Mouse (Mus musculus): ENCODE results near the gene Glyctk.
"Not testable (repeated sequence)": the region's sequence is repeated elsewhere in the genome, so short reads cannot be mapped to it uniquely, and the experiment has no call there.

The Glyctk gene

DNA sequence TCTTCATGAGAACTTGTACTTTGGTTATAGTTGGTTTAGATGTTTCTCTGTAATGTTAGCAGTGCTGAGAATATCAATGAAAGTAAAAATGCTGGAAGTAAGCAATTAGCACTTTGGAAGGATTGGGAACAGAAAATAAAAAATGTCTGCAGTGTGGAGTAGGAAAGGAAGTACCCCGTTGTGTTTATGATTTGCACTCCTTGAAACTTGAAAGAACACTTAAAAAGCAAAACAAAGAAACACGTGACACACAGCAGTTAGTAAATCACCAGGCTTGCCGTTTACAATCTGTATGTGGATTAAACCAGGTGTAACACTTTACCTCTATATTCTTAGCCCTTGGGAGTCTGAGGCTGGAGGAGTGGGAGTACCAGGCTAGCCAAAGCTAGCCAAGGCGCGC is 18.8 kb upstream of the Glyctk start:
- DNase-seq (ENCODE audit: low read depth) = no peak

DNA sequence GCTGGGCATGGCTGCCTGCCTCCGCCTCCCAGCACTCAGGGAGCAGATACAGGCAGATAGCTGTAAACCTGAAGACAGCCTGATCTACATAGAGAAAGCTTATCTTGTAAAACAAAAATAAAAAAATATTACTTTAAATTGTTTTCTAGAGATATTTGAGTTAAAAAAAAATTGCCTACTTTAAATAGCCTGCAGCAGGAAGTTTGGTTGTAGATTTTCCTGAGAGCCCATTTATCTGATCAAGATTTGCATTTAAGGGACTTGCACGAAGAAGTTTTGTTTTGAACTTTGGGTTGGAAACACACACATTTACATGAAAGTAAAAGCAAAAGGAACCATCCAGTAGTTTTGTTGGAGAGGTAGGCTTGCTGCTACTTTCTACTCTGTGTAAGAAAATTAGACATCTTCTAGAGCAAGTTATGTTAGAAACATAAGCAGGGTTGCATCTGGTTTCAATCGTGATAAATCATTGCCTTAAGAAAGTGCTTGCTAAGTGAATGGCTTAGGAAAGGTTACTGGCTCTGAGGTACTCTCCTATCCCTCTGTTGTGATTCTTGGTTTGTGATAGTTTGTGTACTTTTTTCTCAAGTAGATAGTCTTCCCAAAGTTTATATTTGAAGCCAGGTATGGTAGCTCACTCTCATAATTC is 17.7 kb upstream of the Glyctk start:
- no peak for DNase-seq (ENCODE audit: low read depth)

DNA sequence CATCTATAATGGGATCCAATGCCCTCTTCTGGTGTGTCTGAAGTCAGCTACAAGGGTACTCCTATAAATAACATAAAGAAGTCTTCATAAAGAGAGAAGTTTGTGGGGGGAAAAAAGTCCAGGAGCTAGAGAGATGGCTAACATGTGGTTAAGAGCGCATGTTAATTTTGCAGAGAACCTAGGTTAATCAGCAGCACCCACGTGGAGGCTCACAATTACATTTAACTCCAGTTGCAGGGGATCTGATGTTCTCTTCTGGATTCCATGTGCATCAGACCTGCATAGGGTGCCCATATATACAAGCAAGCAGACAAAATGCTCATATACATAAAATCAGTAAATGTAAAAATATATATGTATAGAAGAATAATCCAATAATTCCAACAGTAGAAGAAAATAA is 15.4 kb upstream of the Glyctk start:
- no peak for DNase-seq (ENCODE audit: low read depth)

DNA sequence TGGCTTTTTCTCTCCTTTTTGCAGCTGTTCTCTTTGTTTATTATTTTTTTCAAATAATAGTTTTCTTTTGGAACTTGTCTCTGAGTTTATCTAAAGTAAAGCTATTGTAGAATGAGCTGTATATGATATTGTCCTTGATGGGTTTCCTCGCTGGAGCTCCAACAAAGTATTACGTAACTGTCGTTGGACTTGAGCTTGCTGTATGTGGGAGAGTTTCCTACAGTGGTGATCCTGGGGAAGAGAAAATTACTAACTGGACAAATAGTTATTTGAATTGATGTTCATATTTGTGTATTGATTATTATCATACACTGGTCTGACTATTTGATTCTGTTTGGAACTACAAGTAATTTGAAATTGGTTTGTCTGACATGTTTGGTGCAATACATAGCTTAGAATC is 14.6 kb upstream of the Glyctk start:
- DNase-seq (ENCODE audit: low read depth) = no peak

DNA sequence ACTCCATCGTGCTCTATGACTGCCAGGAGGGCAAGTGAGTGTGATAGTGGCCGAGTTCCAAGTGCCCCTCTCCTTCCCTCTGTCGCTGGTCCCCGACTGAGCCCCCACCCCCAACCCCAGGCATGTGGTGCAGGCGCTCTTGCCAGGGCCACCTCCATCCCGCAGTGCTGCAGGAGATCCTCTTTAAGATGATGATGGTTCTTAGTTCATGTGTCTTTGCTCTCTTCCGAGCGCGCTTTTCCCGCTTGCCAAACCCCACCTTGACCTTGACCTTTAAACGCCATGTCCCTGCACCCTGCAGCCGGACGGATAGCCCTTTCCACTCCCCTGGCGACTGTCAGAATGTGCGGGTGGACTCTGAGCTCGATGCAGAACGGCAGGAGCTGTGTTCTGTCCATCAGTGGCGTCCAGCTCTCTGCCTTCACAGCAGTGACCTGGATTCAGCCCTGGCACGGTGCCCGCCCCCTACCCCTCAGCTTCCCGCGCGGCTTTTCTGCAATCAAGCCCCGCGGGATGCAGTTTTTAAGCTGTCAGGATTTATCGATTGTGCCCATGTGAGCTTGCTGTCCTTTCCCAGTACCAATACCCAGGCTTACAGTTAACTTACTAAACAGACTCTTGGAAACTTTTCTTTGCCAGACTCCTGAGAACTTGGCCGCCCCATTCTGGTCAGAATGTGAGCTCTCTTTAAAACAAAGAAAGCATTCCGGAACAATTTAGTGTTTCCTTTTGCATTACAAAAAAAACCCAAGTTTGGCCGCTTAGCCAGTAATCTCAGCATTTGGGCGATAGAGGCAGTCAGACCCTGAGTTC is 13.6 kb upstream of the Glyctk start:
- DNase-seq (ENCODE audit: low read depth) = no peak

DNA sequence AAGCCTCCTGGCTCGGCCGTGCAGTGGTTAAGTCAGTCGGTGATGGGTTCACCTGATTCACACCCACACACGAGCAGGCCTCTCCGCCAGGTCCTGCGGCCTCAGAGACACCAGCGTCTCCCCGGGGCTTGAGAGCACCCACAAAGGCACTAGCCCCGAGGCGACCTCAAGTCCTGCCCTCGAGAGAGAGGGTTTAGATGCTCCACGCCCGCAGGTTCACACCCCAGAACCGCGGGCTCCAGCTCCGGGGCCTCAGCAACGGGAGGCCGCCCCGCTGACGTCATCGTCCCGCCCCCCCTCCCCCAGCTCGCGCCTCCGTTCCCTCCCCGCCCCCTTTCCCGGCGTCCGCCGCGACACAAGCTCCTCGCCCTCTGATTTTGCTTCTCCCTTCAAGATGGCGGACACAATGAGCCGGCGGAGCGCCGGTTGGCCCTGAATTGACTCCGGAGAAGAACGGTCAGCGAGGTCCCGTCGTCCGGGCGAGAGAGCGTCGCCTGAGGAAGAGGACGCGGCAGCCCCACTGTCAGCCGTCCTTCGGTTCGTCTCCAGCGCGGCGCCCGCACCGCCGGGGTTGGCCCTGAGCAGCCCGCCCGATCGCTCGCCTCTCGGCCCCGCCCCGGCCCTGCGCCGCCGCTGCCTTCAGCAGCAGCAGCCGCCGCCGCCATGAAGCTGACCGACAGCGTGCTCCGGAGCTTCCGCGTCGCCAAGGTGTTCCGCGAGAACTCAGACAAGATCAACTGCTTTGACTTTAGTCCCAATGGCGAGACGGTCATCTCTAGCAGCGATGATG is 12.8 kb upstream of the Glyctk start, which contains the start of gene Wdr82:
Gene Wdr82 (plus strand): TSS at position 373 of the 790 bp plus-strand sequence.
- DNase-seq (ENCODE audit: low read depth) = peak; percentile 61

DNA sequence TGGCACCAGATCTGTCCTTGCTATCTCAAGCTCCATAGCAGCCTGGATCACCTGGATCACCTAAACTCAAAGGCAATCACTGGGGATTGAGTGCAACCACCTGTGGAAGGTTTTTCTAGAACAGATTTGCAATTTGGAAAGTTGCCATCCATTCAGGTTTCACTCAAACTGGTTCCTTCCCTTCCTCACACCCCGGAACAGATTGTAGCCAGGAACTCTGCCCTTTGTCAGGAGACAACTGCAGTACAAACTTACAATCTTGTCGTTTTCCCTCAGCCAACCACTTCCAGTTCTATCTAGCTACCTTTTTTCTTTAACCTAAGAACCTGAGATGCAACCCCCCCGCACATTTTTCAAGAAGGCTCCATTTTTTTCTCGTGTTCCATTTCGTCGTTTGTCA is 12.0 kb upstream of the Glyctk start:
- no peak for DNase-seq (ENCODE audit: low read depth)

DNA sequence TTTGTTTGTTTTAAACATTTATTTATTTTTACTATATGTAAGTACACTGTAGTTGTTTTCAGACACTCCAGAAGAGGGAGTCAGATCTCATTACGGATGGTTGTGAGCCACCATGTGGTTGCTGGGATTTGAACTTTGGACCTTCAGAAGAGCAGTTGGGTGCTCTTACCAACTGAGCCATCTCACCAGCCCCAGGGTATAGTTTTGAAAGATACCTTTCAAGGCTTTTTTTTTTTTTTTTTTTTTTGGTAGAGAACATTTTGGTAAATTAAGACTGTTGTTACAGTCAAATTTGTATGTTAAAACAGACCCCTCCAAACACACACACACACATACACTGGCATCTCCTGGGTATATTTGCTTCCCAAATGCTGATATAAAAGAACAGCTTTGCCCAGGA is 11.1 kb upstream of the Glyctk start:
- DNase-seq (ENCODE audit: low read depth) = not testable (repeated sequence)

DNA sequence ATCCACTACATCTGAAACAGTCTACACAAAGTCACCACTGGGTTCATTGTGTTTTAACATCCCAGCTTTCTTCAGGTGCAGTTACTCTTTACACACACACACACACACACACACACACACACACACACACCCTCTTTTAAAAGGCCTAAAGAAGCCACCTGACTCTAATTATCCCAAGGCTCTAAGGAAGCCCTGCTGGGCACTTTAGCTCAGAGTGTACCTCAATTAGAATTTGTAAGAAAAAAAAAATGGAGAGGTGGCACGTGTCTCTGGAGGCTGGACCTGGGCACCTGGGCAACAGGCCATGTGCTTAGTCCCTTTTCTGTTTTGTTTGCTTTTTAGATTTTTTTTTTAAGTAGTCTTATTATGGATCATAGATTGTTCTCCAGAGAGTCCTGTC is 9.8 kb upstream of the Glyctk start:
- no peak for DNase-seq (ENCODE audit: low read depth)

DNA sequence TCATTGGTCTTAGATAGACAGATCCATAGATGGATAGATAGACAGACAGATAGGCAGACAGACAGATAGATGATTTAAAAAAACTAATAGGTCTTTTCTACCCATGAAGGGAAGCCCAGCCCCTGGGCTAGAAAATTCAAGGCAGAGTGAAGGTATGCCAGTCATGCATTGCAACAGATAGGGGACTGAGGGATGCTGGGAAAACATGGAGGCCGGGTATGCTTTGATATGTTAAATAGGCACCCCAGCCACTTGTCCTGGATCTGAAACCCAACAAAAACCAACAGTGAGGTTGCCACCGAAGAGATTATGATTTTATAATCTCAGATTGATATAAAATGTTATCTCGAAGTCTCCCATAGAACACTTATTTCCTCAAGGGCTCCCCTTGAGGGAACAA is 9.3 kb upstream of the Glyctk start:
- DNase-seq (ENCODE audit: low read depth) = no peak

DNA sequence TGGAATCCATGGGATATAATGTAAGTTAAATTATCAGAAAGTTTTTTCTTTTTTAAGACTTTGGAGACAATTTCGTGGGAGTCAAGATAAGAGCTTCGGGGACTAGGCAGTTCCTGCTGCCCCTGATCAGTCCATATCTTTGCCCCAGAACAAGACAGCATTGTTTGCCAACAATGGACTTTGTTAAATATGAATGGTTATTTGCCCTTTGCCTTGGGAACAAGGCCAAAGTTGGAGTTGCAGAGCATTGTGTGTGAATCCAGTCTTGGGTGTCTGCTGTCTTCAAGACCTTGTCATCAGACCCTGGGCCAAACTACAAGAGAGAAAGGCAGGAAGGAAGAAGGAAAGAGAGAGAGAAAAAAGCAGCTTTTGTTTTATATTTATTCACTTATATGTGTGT is 8.8 kb upstream of the Glyctk start:
- DNase-seq (ENCODE audit: low read depth) = no peak

DNA sequence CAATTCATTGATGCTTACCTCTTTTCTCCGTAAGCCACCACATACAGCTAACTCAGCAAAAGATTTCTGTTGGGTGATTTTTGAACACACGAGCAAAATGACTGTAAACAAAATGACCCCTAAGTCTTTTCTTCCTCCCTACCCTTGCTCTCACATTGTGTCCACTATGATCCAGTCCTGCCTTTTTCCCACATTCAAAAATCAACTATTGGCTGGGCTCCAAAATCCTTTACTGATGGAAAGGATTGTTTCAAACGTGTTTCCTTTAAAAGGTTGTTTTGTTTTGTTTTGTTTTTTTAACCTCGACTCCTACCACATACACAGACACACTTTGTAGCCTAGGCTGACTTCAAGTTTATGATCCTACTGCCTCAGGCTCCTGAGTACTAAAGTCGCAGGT is 2.5 kb upstream of the Glyctk start:
- DNase-seq (ENCODE audit: low read depth) = no peak

DNA sequence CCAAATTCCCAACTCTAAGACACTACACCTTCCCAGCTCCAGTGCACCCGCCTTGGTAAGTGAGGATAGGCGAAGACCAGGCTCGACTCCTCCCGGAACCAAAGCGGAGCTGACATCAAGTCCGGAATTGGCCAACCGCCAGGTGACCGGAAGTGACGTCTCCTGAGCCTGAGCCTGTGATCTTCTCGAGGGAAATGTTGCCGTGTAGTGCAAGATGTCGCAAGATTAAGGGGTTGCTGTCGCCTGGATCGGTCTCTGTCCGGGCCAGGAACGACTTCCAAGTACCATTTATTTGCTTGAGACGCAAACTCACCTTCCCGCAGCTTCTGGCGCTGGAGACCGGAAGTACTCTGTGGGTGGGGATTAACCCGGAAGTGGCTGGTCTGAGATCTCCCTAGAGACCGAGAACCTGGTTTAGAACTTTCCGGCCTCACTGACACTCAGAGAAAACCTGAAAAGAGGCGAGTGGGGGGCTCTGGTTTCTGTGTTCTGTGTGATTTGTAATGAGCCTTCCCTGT is 1.9 kb upstream of the Glyctk start:
- DNase-seq (ENCODE audit: low read depth) = peak; percentile 86

DNA sequence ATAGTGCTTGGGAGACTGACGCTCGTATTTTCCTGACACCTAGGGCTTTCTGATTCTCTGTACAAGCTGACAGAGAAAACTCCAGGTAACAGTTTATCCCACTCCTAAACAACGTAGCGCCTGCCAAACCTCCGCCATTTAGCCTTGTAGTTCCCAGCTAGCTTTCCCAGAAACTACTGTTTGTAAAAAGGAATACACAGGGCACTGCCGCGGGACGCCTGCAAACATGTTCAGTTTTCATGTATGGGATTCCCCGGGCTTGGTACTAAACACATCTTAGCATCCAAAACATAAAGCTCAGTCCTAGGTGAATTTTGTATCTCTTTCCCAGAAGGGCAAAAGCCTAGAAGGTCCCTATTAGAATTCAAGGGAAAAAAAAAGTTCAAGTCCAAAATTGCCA is 1.3 kb upstream of the Glyctk start:
- DNase-seq (ENCODE audit: low read depth) = no peak

DNA sequence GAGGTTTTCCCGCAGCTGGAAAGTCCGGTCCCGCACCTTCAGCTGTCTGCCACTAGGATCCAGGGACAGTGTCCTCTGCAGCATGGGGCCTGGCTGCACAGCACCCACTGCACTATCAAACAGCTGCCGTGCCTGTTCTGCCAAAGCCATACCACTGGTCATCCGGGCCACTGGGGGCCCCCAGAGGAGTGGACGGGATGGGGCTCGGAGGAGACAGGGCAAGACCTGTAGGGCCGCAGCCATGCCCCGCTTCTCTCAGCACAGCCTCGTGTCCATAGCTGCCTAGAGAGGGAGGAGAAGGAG is 364 bp downstream of the Glyctk start:
- no peak for DNase-seq (ENCODE audit: low read depth)

DNA sequence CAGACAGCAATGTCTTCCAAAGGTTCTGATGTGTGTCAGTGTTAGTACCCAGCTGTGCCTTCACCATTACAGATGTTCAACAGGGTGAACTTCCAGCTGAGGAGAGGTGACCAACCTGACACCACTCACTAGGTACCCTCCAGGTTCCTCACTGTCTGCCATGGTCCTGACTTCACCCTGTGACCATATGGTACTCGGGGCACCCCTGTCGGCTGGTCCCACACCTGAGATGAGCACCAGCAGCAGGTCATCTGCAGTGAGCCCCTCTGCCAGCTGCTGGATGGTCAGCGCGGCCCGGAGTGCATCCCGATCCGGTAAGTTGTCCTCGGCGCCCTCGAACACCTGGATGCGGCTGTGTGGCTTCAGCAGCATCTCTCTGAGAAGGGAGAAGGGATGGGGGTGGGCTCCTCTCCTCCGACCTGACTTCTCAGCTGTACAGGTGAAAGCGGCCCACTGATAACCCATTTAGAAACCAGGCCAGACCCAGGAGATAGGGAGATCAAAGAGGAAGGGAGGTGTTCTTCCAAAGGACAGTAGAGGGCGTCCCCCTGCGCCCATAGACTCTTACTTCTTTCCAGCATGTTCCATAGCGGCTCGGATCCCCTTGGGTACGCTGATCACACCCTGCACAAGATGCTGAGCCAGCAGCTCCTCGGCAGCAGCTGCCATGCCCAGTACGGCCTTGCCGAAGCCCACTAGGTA is 866 bp downstream of the Glyctk start:
- no peak for DNase-seq (ENCODE audit: low read depth)

DNA sequence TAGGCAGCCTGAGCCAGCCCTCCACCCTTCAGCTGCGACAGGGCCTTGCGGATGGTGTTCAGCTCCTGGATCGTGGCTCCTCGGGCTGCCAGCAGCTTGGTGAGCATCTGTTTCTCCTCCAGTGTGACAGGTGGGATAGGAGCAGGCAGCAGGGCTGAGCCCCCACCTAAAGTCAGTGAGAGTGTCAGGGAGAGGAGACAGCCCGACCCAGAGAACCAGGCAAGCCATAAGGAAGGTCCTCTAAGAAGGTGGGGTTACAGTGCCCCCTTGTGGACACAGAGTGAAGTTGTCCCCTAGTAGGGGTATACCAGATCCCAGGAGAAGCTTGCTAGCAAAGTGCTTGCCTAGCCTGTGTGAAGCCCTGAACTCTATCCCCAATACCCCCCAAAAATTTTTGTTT is 1.5 kb downstream of the Glyctk start:
- DNase-seq (ENCODE audit: low read depth) = no peak

DNA sequence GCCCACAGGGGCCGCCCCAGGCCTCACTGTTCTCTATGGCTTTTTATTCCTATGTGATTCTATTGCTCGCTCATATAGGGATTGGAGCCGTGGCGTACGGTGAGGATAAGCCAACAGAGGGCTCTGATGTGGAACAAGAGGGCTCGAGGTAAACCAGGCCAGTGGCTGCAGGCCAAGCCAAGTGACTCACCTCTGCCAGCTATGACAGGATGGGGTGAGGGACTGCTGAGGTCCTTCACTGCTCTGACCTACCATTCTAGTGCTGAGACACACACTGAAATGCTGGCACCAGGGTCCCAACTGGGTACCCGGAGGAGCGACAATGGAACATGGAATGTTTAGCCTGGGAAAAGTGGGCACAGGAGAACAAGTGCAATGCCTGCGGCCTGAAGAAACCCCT is 3.8 kb downstream of the Glyctk start:
- DNase-seq (ENCODE audit: low read depth) = no peak

DNA sequence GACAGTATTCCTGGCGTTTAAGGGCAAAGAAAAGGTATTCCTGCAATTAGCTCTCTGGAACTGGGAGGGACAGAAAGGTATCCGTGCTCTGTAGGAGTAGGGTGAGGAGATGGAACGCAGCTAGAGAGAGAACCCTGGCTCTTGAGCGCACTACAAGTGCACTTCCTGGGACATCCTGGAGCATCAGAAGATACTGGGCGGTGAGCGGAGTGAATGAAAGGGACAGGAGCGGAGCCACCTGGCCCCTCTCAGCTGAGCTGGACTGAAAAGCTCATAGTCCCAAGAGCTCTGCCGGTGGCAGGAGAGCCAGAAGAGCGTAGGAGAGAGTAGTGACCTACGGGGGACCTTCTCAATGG is 8.6 kb downstream of the Glyctk start:
- no peak for DNase-seq (ENCODE audit: low read depth)

DNA sequence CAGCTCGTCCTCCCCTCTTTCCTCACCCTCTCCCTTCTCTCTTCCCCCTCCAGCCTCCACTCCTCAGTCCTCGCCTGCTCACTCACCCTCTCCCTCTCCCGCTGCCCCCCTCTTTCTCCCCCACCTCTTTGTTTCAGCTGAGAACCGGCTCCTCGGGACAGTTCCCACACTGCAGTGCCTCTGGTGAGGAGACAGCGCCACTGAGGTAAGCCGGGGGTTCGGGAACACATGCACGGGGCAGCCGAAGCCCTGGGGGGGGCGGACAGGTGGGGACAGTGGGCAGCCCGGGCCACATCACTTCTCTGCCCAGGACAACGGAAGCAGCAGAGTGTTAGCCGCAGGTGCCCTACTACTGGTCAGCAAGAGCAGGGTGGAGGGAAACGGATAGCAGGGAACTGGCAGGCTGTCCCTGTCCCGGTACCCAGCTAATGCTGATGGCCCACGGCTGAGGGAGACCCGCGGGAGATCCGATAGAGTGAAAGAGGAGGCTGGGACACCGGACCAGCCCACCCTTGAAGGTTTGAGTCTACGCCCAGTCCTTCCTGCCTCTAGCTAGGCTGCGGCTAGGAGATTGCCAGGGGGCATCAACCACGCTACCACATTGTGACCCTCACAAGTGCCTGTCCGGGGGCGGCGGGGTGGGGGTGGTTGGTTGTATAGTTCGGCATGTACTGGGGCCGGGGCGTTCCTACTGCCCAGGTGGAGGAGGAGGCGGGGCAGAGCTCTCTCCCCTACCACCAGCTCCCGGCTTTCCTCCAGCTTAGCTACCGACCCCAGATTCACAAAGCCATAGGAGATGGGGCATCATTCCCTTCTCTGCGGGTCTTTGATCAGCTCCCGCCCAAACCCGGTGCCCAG is 9.2 kb downstream of the Glyctk start:
- no peak for DNase-seq (ENCODE audit: low read depth)

DNA sequence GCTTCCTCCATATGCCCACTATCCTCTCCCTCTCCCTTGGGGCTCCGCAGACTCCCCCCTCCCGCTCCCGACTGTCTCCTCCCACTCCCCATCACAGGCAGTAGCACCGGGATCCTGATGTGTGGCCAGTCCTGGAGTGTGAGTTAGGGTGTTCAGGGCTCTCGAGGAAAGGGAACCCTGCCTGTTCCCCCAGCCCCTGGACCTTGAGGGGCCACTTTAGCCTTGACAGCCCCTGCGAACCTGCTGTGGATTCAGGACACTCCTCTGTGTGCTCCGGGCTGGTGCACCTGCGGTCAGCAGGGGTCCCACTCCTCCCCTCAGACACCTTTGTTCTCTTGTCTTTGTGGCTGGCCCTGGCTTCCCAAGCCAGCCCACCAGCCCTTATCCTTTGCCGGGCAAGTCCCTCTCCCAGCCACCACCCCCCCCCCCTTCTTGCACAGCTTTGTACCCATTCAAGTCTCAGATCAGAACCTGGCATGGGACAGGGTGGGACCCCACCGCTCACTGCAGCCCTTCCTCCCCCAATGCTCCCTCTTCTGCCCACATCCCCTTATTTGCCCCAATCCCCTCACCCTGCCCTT is 10.0 kb downstream of the Glyctk start:
- DNase-seq (ENCODE audit: low read depth) = no peak
